Mouse (Mus musculus) retina, postnatal 7 days (tissue): ENCODE data around the gene Sp6.

Experiments
- DNase-seq: peaks from one replicate; pipeline ENCODE4 v3.0.0-alpha.2; 2012; ENCODE audit warnings: low read depth, low spot score

Sp6 gene

DNA sequence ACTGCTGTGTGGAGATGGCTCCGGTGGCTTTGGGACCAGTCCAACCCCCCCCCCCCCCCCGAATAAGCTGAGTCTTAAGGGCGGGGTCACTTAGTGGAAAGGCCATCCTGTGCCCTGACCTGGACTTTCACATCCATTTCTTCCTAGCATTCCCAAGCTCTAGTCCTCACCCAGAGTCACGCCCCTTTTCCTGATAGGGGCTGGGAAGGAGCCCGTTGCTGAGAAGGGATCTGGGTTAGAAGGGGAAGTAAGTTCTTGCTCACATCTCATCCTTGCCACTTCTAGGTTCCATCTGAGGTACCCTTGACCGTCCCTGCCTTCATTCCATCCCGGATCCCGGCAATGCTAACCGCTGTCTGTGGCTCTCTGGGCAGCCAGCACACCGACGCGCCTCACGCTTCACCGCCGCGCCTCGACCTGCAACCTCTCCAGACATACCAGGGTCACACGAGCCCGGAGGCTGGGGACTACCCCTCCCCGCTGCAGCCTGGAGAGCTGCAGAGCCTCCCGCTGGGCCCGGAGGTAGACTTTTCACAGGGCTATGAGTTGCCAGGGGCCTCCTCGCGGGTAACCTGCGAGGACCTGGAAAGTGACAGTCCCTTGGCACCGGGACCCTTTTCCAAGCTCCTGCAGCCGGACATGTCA lies 8.0 kb downstream of the Sp6 start:
- DNase-seq = no peak

DNA sequence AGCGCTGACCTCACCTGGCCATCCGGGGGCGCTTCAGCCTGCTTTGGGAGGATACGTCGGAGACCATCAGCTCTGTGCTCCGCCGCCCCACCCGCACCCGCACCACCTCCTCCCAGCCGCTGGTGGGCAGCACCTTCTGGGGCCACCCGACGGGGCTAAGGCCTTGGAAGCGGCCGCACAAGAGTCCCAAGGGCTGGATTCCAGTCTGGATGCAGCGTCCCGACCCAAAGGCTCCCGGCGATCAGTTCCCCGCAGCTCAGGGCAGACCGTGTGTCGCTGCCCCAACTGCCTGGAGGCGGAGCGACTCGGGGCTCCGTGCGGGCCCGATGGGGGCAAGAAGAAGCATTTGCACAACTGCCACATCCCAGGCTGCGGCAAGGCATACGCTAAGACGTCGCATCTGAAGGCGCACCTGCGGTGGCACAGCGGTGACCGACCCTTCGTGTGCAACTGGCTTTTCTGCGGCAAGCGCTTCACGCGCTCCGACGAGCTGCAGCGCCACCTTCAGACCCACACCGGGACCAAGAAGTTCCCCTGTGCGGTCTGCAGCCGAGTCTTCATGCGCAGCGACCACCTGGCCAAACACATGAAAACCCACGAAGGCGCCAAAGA lies 8.8 kb downstream of the Sp6 start:
- DNase-seq = no peak

DNA sequence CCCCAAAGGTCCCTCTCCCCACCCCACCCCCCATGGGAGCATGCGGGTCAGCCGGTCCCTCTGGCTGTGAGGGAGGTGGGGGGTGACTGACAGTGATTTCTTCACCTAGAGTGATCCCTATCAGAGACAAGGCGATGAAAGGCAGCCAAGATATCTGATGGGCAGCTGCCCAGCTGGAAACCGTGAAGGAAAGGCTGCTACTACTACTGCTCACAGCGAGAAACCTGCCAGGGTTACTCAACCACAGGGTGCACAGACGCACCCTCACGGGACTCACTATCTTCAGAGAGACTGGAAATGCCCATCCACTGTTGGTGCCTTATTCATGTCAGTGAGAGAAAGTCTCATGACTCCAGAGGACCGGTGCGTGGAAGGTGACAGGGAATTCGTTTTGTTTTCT lies 11.8 kb downstream of the Sp6 start:
- no peak for DNase-seq

DNA sequence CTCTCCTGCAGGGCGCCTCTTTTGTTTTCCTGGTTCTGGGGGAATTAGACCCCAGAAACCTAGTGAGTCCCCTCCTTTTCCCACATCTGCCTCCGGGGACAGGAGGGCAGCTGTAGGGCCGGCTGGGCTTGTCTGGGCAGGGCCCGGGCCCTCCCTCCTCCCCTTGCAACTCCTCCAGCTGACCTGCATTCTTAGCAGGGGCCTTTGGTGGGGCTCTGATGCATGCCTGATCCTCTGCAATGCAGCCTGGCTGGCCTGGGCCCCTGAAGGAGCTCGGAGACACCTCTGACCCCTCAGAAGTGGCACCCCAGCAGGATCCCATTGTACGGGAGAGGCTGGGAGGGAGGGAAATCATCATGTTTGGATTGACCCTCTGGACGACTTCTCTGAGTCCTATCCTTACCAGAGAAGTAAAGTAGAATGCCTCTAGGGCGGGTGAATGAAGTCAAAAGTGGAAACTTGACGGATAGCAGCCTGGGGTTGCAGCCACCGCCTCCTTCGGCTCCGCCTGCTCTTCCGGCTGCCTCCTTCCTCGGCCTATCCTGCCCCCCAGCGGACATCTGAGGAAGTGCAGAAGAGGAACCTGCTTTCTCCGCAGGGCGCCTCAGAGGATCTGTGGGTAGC lies 12.6 kb downstream of the Sp6 start:
- peak; percentile 77 for DNase-seq

- peak; percentile 81 for DNase-seq
These were observed 16.7 kb downstream of the Sp6 start, which contains the start of gene Scrn2 for GRCm38 (mm10) chr11:97029686-97030417. Gene Scrn2 (plus strand): TSS chr11:97029938.

GRCm38 (mm10) chr11:97030426-97030825 lies 17.2 kb downstream of the Sp6 start:
- no peak for DNase-seq

DNA sequence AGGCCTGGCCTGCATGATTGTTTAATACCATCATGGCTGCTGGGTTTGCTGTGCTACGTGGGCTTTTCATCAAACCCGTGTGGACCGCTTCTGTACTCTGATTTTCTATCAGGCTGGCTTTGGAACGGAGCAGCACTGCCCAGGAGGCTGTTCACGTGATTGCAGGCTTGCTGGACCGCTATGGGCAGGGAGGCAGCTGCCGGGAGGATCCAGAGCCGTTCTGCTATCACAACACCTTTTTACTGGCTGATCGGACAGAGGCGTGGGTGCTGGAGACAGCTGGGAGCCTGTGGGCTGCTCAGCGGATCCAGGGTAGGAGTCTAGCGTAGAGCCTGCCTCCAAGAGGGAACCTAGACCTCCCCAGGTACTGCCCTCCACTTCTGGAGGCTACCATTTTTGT lies 18.8 kb downstream of the Sp6 start:
- DNase-seq = no peak

DNA sequence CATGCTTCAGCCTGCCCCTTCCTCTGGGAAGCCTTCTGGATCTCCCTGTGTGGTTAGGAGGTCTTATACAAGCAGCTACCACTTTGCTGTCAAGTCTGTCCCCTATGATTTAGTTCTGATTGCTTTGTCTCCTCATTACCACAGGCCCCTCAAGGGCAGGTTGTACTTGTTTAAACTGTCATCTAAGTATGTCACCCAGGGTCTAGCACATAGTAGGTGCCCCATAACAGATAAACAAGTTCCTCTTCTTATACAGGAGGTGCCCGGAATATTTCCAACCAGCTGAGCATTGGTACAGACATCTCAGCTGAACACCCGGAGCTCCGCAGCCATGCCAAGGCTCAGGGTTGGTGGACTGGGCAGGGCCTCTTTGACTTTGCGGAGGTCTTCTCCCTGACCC lies 19.3 kb downstream of the Sp6 start:
- DNase-seq = no peak

- DNase-seq = no peak
These were observed 20.6 kb downstream of the Sp6 start for GRCm38 (mm10) chr11:97033781-97034180.

DNA sequence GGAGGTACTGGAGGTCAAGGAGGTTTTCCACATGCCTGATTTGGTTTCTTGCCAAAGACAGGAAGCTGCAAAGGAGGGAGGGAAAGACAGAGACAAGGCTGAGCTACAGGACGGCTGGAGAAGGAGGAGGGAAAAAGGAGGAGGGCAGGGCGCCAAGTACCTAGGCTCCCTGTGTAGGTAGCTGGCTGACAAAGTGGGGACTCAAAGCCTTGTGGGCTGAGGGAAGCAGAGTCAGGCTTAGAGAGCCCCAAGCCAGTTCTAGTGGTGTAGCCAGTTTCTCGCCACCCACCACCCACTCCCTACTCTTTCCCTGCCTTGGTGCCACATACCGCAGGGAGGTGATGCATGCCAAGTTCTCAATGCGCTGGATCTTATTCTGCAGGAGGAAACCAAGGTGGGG lies 22.9 kb downstream of the Sp6 start:
- DNase-seq = no peak

DNA sequence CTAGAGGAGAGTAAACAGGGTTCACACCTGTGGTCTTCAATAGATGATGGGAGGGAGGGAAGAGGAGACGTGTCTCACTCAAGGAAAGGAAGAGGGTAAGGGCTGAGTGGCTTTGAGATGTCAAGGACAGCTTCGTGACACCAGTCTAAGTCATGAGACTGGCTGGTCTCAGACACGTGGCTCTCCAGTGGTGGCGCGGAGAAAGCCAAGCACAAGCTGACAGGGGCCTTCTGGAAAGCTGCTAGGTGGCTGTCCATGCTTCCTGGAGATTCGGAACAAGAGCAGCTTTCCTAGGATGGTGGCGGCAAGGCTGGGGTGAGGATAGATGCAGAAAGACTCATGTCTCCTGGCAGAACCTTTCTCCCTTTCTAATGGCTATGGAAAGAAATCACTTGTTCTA lies 25.7 kb downstream of the Sp6 start:
- no peak for DNase-seq

DNA sequence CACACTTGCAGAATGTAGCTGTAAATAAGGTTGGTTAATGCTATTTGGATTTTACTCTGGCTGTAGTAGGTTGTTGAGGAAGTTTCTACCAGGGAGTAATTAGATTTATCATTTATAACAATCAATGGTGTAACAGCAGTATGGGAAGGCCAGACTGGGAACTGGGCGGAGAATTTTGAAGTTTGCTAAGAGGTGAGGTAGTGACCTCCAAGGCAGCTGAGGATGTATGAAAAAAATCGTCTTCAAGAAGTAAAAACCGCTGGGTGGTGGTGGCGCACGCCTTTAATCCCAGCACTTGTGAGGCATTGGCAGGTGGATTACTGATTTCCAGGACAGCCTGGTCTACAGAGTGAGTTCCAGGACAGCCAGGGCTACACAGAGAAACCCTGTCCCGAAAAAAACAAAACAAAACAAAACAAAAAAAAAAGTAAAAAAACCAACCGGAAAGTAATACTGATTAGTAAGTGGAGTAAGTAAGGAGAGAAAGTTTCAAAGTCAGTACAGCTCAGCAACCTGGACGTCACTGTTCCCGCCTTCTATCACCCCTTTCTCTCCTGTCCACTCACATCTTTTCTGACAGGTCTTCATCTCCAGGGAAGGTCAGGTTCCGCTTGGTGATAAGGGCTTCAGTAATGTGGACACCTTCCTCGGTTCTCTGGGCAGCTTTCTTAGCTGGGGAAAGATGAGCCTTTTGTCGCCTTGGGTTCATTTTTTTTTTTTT lies 27.3 kb downstream of the Sp6 start:
- no peak for DNase-seq

- peak; percentile 96 for DNase-seq
These were observed 28.1 kb downstream of the Sp6 start, which contains the start of the genes Lrrc46 and Mrpl10 for GRCm38 (mm10) chr11:97041022-97041899. Gene Lrrc46 (minus strand): TSS chr11:97041407. Gene Mrpl10 (plus strand): TSS chr11:97041560.

- DNase-seq = no peak
These were observed 31.7 kb downstream of the Sp6 start for GRCm38 (mm10) chr11:97044902-97045301.

- DNase-seq = no peak
These were observed 32.7 kb downstream of the Sp6 start for GRCm38 (mm10) chr11:97045861-97046260.

DNA sequence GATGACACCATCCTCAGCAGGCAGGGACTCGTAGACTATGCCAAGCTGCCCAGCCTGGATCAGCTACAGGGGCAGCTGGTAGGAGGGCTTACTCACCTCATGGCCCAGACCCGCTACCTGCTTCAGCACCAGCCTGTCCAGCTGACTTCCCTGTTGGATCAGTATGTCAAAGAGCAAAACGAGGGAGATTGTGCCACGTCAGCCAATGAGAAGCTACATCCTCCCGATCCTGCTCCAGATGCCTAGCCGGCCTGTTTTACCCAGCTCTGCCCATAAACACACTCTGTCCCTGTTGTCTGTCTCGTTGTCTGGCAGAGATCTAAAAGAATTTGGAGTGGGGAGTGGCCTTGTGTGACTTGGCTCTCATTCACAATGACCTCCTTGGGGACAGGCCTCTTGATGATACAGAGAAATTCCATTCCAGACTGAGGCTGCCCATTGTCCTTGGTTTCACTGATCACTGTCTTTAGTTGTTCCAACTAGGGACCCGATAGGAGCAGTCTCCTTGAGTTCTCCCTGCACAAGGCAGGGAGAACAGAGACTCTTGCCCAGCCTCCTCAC lies 35.0 kb downstream of the Sp6 start:
- no peak for DNase-seq

DNA sequence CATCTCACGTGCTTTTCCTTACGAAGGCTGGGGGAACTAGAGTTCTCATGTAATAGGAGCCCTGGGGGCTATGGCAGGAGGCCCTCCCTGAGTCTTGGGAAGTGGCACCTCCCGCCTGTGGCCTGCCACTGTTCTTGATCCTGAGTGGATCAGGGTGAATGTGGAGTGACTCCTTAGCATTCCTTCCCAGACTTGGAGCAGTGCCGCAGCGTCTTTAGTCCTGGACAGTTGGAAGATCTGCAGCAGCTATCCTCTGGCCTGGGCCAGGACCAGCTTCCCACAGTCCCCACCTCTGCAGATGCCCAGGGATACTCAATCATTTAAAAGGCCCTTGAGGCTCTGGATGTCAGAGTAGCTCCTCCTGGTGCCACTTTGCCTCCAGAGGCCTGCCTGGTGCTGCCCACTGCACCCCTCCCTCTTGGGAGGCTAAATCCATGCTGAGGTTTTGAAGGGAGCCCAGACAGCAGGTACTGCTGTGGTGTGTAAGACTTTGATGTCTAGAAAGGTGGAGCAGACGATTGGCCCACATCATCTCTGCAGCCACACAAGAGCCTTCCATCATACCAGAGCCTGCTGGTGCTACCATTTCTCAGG lies 36.4 kb downstream of the Sp6 start:
- no peak for DNase-seq

GRCm38 (mm10) chr11:97050216-97050943 lies 37.2 kb downstream of the Sp6 start, which contains the start of gene Osbpl7:
Gene Osbpl7 (plus strand): TSS chr11:97050628.
- peak; percentile 54 for DNase-seq

- DNase-seq = no peak
These were observed 37.9 kb downstream of the Sp6 start for GRCm38 (mm10) chr11:97050944-97051586.
